Mouse (Mus musculus): ENCODE data around the gene Fetub. TPM values are rescaled to one million over a fixed set of nuclear protein-coding genes. Genes with fewer than 3 reads are reported as not detected.
A peak's percentile ranks its signal among the peaks of the same experiment; 100 is the strongest.

The Fetub gene
- total and polyA plus RNA-seq, 2 experiments from 2014 or later = 0.33 TPM; not detected in 1

- no peaks in the 10 kb centered on the region for H3K4me1 ChIP-seq (ENCODE audit: insufficient read depth, low read length)
- H3K4me2 ChIP-seq (ENCODE audit: low read depth, low read length, poor library complexity, severe bottlenecking) = no peak within 1 kb of the TSS
- no peak within 1 kb of the TSS for H3K4me3 ChIP-seq (ENCODE audit: low read depth, low read length)
- ATAC-seq (ENCODE audit: low FRiP score) = no peak
- H3K9me3 ChIP-seq (ENCODE audit: low read length) = no peaks in the 10 kb centered on the region
- H3K27ac ChIP-seq (ENCODE audit: low read depth, low read length) = no peak within 1 kb of the TSS
- H3K9ac ChIP-seq (replicated peaks; ENCODE audit: low read length, poor library complexity, severe bottlenecking) = no peak within 1 kb of the TSS
- no peaks in the 10 kb centered on the region for H3K27me3 ChIP-seq (ENCODE audit: insufficient read depth, low read length)
- DNase-seq (ENCODE audit: low spot score) = no peak
- 95% methylated on average over 6 of the region's 6 CpGs for WGBS
- H3K36me3 ChIP-seq (ENCODE audit: insufficient read depth, low read length) = no peaks in the 10 kb centered on the region
- TF ChIP-seq CTCF (IDR thresholded peaks at IDR 0.05) = no peak
Measured at GRCm38 (mm10) chr16:22950840-22951395, 32.8 kb downstream of the Fetub start, which contains the start of gene Hrg. Gene Hrg (plus strand): TSS chr16:22951072.

GRCm38 (mm10) chr16:22953069-22953468, 34.9 kb downstream of the Fetub start:
- H3K9me3 ChIP-seq (ENCODE audit: low read length) = no peaks in the 10 kb centered on the region
- no peak overlapping the region for H3K4me2 ChIP-seq (ENCODE audit: low read depth, low read length, poor library complexity, severe bottlenecking)
- H3K4me1 ChIP-seq (ENCODE audit: insufficient read depth, low read length) = no peaks in the 10 kb centered on the region
- no peak overlapping the region for H3K27ac ChIP-seq (ENCODE audit: low read depth, low read length)
- H3K27me3 ChIP-seq (ENCODE audit: insufficient read depth, low read length) = no peaks in the 10 kb centered on the region
- TF ChIP-seq CTCF (IDR thresholded peaks at IDR 0.05) = peak; percentile 50
- no peak for ATAC-seq (ENCODE audit: low FRiP score)
- H3K9ac ChIP-seq (replicated peaks; ENCODE audit: low read length, poor library complexity, severe bottlenecking) = no peak overlapping the region
- no peak for DNase-seq (ENCODE audit: low spot score)
- no peak overlapping the region for H3K4me3 ChIP-seq (ENCODE audit: low read depth, low read length)
- 42% methylated on average over 4 of the region's 4 CpGs for WGBS
- H3K36me3 ChIP-seq (ENCODE audit: insufficient read depth, low read length) = no peaks in the 10 kb centered on the region

- H3K27ac ChIP-seq (ENCODE audit: low read depth, low read length) = no peak overlapping the region
- no peaks in the 10 kb centered on the region for H3K9me3 ChIP-seq (ENCODE audit: low read length)
- 41% methylated on average over 13 of the region's 13 CpGs for WGBS
- no peak overlapping the region for H3K9ac ChIP-seq (replicated peaks; ENCODE audit: low read length, poor library complexity, severe bottlenecking)
- no peak overlapping the region for H3K4me3 ChIP-seq (ENCODE audit: low read depth, low read length)
- DNase-seq (ENCODE audit: low spot score) (peak; percentile 6), ATAC-seq (ENCODE audit: low FRiP score) (no peak)
- no peaks in the 10 kb centered on the region for H3K36me3 ChIP-seq (ENCODE audit: insufficient read depth, low read length)
- TF ChIP-seq CTCF (IDR thresholded peaks at IDR 0.05) = no peak
- no peaks in the 10 kb centered on the region for H3K4me1 ChIP-seq (ENCODE audit: insufficient read depth, low read length)
- H3K27me3 ChIP-seq (ENCODE audit: insufficient read depth, low read length) = no peaks in the 10 kb centered on the region
- H3K4me2 ChIP-seq (ENCODE audit: low read depth, low read length, poor library complexity, severe bottlenecking) = peak overlapping the region; percentile 5; the same call in 1 of the 2 replicates
Measured at GRCm38 (mm10) chr16:22955397-22956084, 37.4 kb downstream of the Fetub start.

DNA sequence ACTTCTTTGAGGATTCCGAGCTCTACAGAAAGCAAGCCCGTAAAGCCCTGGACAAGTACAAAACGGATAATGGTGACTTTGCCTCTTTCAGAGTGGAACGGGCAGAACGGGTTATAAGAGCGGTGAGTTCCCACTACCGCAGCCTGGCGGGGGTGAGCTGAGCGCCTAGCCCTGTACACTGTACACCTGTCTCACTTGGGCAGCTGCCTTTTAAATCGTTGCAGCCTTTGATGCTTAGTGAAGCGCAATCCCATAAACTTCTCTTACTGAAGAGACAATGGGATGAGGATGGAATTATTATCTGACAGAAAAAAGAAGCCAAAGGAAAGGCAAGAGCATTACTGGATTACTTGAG, 37.9 kb downstream of the Fetub start:
- Histone ChIP-seq H3K27me3 (ENCODE audit: insufficient read depth, low read length) (no peaks in the 10 kb centered on the region), H3K27ac (ENCODE audit: low read depth, low read length) (no peak overlapping the region), H3K9ac (replicated peaks; ENCODE audit: low read length, poor library complexity, severe bottlenecking) (no peak overlapping the region), H3K9me3 (ENCODE audit: low read length) (no peaks in the 10 kb centered on the region), H3K36me3 (ENCODE audit: insufficient read depth, low read length) (no peaks in the 10 kb centered on the region), H3K4me2 (ENCODE audit: low read depth, low read length, poor library complexity, severe bottlenecking) (peak overlapping the region; percentile 5; the same call in 1 of the 2 replicates), H3K4me3 (ENCODE audit: low read depth, low read length) (no peak overlapping the region), H3K4me1 (ENCODE audit: insufficient read depth, low read length) (no peaks in the 10 kb centered on the region)
- ATAC-seq (ENCODE audit: low FRiP score) (no peak), DNase-seq (ENCODE audit: low spot score) (no peak)
- TF ChIP-seq CTCF (IDR thresholded peaks at IDR 0.05) = no peak
- WGBS = 59% methylated on average over 11 of the region's 11 CpGs

DNA sequence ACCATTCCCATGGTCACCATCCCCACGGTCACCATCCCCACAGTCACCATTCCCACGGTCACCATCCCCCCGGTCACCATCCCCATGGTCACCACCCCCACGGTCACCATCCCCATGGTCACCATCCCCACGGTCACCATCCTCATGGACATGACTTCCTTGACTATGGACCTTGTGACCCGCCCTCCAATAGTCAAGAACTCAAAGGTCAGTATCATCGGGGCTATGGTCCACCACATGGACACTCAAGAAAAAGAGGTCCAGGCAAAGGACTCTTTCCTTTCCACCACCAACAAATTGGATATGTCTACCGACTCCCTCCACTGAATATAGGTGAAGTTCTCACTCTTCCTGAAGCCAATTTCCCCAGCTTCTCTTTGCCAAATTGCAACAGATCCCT, 42.9 kb downstream of the Fetub start:
- Histone ChIP-seq H3K9ac (replicated peaks; ENCODE audit: low read length, poor library complexity, severe bottlenecking) (no peak overlapping the region), H3K9me3 (ENCODE audit: low read length) (no peaks in the 10 kb centered on the region), H3K36me3 (ENCODE audit: insufficient read depth, low read length) (no peaks in the 10 kb centered on the region), H3K4me2 (ENCODE audit: low read depth, low read length, poor library complexity, severe bottlenecking) (no peak overlapping the region), H3K27ac (ENCODE audit: low read depth, low read length) (no peak overlapping the region), H3K4me3 (ENCODE audit: low read depth, low read length) (no peak overlapping the region), H3K27me3 (ENCODE audit: insufficient read depth, low read length) (no peaks in the 10 kb centered on the region), H3K4me1 (ENCODE audit: insufficient read depth, low read length) (no peaks in the 10 kb centered on the region)
- DNase-seq (ENCODE audit: low spot score) (no peak), ATAC-seq (ENCODE audit: low FRiP score) (no peak)
- WGBS = 96% methylated on average over 8 of the region's 8 CpGs
- no peak for TF ChIP-seq CTCF (IDR thresholded peaks at IDR 0.05)

- H3K4me3 ChIP-seq (ENCODE audit: low read depth, low read length) = no peak overlapping the region
- no peaks in the 10 kb centered on the region for H3K27me3 ChIP-seq (ENCODE audit: insufficient read depth, low read length)
- no peaks in the 10 kb centered on the region for H3K36me3 ChIP-seq (ENCODE audit: insufficient read depth, low read length)
- ATAC-seq (ENCODE audit: low FRiP score) (no peak), DNase-seq (ENCODE audit: low spot score) (peak; percentile 6)
- H3K4me1 ChIP-seq (ENCODE audit: insufficient read depth, low read length) = no peaks in the 10 kb centered on the region
- H3K9me3 ChIP-seq (ENCODE audit: low read length) = no peaks in the 10 kb centered on the region
- H3K27ac ChIP-seq (ENCODE audit: low read depth, low read length) = no peak overlapping the region
- no peak overlapping the region for H3K9ac ChIP-seq (replicated peaks; ENCODE audit: low read length, poor library complexity, severe bottlenecking)
- H3K4me2 ChIP-seq (ENCODE audit: low read depth, low read length, poor library complexity, severe bottlenecking) = no peak overlapping the region
- TF ChIP-seq CTCF (IDR thresholded peaks at IDR 0.05) = no peak
- WGBS = 68% methylated on average over 5 of the region's 5 CpGs
Measured at GRCm38 (mm10) chr16:22962256-22962655, 44.1 kb downstream of the Fetub start.
